Mouse (Mus musculus) retina, embryonic 14.5 days (tissue): ENCODE measurements around the gene Usp11.
"Not testable (repeated sequence)": the region's sequence is repeated elsewhere in the genome, so short reads cannot be mapped to it uniquely, and the experiment has no call there.

Experiments used
- DNase-seq: peaks from one replicate; pipeline ENCODE4 v3.0.0-alpha.2; 2015; ENCODE audit warnings: low spot score

Gene Usp11

DNA sequence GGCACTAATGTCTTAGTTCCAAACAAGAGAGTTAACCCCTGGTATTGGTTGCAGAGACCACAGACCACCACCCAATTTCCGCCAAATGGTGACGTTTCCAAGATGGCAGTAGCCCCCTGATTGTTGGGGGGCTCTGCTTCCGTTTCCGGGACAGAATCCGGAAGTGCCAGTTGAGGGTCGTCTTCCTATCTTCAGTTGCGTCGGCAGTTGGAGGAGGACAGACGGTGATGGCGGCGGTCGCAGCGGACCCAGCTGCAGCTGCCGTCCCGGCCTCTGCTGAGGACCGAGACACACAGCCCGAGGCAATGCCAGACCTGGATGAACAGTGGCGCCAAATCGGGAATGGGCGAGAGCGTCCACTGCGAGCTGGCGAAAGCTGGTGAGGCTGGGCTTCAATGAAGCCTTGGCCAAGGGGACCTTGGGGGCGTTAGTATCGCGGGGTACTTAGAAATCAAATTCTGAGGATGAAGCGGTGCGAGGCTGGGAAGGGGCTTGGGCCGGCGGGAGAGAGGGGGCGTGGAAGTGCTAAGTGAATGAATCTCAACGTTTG is at the start of gene Usp11:
Gene Usp11, plus strand, starts transcription at position 166 of the 550 bp plus-strand sequence.
- peak; percentile 66 for DNase-seq

DNA sequence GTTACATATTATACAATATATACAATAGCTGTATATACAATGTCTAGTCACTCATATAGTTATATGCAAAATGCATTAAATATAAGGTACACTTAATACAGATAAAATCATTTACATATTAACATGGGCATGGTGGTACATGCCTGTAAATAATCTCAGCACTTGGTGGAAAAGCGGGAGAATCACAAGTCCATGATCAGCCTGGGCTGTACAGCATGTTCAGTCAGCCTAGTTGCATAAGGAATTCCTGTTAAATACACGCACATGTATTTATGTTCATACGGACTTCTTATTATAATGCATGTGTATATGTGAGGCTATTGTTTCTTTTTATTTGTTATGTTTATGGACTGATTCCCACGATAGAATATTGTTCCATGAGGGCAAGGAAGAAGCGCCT is 46.1 kb upstream of the Usp11 start:
- no peak for DNase-seq

DNA sequence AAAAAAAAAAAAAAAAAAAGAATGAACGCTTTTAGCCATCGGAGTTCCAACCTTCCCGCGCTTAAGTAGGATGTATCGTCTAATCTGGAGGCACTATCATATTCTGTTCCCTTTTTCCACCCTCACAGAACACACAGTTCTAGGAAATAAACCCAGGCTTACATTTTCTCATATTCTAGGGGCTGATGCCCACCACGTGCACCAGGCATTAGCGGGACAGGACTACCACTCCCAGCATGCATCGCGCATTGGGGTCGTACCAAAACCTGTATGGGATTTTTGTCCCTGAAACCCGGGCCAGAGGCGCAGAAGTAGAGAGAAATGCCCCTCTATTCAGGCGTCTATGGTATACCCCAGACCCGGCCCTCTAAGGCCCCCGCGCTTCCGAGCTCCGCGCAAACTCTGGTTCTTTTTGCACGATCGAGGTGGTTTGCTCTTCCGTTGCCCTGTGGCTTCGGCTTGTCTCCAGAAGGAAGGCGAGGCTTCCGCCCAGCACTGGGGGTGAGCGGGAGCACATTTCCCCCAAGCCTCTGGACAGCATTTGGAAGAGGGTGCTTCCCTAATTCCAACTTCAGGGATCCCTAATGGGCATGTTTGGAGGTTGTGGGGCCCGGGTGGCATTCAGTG is 45.6 kb upstream of the Usp11 start, which contains the start of gene Uba1:
Gene Uba1, plus strand, starts transcription at position 301 of the 627 bp plus-strand sequence.
- peak; percentile 88 for DNase-seq

DNA sequence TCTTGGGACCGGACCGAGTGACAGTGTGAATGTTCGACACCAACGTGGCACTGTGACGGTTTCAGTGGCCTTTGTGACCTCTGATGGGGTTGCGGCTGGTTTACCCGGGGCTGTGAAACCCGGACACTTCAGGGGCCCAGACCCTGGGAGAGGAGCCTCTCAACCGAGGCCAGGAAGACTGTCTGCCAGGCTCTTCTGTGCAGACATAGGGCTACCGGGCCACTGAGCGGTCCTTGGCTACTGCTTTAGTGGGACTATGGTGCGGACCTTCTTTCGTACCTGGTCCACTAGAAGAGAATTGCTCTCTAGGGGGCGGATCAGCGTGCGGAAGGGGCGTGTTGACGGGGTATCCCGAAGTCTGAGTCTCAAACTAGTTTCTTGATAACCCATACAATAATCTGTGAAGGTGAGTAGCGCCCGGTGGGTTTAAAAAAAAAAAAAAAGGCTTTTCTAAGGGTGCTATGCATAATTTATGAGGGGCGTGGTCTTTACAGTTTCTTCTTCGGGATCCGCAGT is 44.8 kb upstream of the Usp11 start:
- DNase-seq, result peak; percentile 18

DNA sequence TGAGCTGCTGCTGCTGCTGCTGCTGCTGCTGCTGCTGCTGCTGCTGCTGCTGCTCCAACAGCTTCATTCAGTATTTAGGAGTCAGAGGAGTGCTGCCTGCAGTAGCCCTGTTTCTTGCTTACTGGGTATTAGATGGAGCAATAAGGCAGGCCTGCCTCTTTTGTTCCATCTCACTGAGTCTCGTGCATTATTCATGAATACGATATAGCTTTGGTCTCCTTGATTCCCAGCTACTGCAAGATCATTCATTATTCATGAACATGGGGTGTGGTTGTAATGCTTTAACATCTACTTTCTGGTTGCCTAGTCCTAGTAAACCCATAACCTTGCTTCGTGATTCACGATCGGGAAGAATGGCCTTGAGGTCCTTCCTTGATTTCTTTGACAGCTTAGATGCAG is 41.4 kb upstream of the Usp11 start:
- DNase-seq, result no peak

DNA sequence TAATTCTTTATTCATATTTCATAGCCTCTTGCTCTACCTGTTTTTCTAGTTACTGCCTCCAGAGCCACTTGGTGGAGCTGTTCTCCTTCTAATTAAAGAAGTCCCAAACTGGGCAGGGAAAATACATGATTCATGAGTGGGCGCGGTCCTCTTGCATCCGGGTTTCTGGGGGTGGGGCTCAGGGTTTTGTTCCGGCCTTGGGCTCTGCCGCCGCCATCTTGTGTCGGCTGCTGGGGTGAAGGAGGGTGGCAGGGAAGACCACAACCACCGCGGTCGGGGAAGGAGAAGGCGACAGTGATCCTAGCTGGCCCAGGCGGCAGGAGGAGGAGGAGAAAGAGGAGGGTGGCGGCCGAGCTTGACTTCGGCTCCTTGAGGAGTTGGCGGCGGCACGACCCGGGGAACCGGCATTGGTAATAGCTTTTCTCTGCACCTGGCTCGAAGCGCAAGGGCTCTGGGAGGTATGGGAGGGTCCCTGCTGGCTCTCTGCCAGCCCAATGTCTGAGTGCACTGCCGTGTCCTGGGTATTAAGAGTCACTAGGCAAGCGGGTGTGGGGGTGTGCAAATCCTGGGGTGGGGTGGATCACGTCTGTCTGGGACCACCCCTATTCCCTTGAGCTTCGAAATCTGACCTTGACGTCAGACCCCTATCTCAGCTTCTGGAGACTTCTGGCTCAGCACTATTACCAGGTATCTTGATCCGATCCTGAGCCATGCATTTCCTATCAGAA is 40.8 kb upstream of the Usp11 start:
- peak; percentile 89 for DNase-seq

DNA sequence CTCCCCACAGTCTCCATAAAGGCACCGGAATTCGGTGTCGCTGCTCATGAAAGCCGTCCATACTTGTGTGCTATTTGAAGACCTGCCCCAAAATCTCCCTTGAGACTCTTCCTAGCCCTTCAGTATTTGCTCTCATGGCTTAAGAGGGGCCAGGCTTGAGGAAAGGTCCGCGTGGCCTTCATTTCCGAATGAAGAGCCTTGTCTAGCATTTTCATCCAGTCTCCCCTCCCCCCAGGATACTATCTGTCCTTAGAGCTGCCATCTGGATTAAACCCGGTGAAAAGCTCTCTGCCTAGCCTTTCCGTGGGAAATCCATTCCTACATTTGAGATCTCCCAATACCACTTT is 40.3 kb upstream of the Usp11 start:
- peak; percentile 9 for DNase-seq

DNA sequence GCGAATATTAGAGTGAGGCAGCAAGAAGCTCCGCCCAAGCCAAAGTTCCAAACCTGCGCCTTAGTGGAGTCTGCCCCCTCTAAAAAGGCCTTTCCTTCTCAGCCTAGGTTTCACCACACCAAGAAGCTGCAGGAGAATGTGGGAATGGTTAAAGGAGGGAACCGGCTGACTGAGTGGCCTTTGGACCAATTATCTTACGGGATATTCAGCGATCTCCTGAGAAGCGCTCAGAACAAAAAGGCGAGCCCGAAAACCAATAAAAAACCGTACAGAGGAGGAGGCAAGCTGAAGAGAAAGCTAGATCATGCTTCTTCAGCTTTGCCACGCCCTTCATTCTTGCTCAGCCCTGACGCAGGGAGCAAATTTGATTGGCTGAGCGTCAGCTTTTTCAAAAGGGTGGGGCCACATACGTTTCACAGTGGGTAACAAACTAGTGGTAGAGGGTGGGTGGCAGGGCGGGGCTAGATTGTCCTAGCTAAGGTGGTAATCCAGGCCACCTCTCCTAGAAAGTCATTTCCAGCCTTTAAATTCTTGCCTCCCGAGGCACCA is 16.1 kb upstream of the Usp11 start, which contains the start of gene Cdk16:
Gene Cdk16, plus strand, starts transcription at position 436 of the 549 bp plus-strand sequence.
- peak; percentile 85 for DNase-seq

DNA sequence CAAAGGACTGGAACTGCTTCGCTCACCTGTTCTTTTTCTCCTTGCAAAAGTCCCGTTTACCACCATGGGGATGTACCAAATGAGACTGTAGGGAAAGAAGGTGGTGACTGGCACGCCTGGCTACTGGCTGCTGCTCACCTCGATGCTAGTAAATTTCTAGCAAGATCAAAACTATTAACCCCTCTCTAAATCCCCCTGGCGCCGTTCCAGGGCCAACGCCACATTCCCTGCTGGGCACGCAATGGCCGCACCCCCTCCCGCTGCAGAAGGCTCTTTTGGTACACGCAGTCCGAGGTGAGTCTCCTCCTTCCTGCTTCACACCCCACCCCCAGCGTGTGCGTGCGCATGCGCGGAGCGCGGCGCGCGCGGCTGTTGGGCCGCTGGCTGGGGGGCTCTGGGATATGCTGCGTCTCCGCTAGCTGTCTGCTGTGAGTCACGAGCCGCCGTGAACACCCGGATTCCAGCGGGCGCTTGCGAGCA is 15.6 kb upstream of the Usp11 start:
- peak; percentile 82 for DNase-seq

DNA sequence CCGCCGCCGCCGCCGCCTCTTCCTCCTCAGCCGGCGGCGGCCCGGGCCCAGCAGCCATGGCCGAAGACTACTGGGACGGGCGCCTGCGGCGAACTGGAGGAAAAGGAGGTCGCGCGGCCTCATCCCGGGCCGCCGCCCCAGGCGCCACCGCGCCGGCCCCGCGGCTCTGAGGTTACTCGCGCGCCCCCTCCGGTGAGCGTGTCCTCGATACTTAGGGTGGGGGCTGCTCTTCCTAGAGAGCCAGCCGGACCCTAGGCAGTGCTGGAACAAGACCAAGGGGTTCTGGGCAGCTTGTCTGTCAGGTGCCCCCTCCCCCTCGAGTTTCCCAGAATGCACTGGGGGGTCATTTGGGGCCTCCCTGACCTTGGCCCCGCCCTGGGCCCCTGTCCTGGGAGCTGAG is 15.1 kb upstream of the Usp11 start:
- DNase-seq, result peak; percentile 75

DNA sequence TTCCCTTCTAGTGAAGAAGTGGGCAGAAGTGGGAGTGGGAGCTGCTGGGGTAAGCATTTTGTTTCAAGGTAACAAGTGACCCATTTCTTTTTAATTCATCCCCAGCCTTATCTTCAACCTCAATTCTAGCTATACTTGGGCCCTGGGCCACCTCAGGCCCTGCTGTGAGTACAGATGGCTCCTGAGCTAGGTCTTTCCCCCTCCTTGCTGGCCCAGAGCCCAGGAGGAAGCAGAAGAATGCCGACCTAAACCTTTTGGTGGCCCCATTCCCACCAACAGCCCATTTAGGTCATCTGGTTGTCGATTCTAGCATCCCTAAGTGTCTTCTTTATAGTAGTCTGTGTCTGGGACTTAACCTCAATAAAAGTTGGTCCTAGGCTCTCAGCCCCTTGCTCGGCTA is 12.1 kb upstream of the Usp11 start:
- DNase-seq, result no peak

DNA sequence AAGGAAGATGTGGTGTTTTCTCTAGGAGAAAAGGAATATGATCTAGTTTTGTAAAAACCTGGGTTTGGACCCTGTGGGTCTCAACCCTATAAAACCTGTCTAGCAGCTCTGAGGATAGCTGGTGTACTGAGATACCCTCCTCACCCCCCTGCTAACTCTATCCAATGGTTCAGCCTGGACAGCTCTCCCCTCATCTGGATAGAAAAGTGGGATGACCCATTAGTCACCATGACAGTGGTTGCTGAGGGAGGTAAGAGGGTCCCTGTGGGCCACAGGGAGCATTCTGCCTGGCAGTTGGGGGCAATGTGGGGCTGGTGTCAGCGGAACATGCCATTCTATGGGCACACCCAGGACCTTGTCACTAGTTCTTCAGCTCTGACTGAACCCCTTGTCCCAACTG is 11.1 kb upstream of the Usp11 start:
- DNase-seq, result no peak

DNA sequence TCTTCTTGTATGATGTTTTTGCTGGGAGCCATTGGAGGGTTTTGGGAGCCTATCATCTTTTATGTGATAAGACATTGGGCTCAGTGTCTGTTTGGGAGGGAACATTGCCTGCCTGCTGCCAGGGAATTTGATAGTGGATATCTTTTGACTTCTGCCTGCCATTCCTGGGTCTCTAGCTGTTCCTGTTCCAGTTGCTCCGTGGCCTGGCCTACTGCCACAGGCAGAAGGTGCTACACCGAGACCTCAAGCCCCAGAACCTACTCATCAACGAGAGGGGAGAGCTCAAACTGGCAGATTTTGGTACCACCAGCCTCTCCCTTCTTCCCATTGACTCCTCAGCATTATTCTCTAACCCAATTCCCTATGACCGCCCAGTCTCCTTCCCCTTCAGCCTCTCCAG is 7.9 kb upstream of the Usp11 start:
- DNase-seq, result no peak

DNA sequence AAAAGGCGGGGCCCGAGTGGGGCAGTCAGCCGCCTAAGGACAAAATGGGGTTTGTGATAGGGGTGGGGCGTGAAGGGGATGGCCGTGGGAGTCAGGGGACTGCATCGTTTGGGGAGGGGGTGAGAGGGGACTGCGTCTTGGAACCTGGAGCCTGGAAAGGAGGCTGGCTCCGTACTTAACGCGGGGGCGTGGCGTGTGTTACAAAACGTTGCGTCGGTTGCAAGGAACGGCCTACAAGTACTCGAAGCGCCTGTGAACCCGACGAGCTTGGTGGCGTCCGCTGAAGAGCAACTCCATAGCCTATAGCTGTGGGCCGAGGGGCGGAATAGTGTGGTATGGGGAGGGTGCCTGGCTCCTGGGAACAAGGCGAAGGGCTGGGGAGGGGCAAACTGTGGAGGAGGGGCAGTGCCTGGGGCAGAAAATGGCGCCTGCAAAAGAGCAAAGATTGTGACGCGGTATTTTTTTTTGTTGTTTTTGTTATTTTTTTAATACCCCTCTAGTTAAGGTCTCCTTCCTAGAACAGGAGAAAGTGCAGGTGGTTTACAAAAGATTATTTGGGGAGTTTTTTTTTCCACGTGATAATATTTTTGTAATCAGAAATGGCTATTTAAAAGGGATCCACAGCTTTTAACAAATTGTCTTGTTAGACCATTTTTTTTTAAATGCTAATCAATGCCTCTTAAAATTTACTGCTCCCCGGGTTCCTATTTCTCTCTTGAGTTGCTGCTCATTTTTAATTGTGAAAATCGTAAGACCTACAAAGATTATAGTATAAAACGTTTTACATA is 783 bp downstream of the Usp11 start:
- DNase-seq, result peak; percentile 76

DNA sequence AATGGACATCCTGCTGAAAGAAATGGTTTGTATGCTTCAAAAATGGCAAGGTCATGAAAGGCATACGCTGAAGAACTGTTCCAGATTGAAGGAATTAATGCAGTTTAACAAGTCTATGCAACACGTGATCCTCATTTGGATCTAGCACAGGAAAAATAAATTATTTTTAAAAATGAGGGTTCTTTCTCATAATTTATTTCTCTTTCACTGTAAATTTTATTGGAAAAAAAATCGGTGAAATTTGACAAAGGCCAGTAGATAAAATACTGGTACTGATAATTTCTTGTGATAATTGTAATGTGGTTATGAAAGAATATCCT is 1.3 kb downstream of the Usp11 start:
- DNase-seq, result no peak

DNA sequence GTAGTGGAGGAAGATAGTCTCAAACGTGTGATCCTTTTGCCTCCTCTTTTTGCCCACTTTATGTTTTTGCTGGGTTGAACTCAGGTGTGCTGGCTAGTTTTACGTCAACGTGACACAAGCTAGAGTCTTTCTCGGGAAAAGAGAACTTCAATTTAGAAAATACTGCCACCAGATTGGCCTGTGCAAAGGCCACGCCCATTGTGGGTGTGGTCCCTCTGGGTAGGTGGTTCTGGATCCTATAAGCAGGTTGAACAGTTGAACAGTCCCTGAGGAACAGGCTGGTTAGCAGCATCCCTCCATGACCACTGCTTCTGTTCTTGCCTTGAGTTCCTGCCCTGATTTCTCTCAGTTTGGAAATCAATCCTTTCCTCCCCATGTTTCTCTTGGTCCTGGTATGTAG is 25.0 kb downstream of the Usp11 start:
- no peak for DNase-seq

DNA sequence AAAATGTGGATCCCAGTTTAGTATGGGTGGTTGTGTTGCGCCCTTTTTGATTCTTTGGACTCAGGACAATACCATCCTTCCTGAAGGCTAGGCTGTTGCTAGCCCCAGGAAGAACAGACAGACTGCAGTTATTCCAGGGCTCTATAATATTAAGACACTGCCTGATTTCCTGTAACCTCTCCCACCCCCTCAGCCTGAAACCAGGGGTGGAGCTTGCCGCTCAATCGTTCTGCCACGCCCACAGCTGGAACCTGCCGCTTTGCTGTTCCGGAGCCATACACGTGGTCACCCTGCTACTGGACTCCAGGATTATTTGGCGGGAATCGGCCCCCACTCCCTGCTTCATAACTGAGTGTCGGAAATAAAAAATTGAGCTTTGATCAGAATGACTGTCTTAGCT is 26.3 kb downstream of the Usp11 start:
- DNase-seq, result not testable (repeated sequence)

DNA sequence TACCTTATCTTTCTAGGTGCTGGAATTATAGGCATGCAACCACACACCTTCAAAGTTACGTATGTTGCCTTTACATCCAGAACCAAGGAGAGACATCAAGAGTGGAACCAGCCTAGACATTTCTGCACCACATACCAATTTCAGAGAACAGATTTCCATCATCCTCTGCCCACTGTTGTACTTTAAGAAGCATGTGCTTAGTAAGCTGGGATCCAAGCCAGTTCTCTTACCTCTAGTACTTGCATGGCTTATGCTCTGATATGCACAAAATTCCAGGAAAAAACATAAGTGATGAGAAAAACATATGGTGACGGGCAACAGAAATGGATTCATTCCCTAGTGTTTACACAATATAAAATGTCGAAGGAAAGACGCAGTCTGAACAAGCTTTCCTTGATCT is 32.8 kb downstream of the Usp11 start:
- no peak for DNase-seq

DNA sequence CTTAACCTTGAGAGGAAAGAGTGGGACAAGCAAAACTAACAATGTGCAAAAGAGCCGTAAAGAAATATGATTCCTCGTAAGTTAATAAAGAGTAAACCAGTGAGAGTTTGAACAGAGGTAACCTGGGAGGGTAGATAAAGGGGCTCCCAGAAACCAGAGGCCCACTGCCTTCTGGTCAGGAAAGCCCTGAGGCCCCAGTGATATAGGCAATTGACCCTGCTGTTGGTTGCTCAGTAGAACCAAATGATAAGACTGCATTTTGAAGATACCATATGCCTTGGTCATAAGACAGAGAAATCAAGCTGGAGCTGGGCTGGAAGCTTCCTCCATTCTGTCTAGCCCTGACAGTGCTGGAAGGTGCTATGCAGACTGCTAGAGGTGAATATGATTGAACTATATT is 45.1 kb downstream of the Usp11 start:
- DNase-seq, result no peak

DNA sequence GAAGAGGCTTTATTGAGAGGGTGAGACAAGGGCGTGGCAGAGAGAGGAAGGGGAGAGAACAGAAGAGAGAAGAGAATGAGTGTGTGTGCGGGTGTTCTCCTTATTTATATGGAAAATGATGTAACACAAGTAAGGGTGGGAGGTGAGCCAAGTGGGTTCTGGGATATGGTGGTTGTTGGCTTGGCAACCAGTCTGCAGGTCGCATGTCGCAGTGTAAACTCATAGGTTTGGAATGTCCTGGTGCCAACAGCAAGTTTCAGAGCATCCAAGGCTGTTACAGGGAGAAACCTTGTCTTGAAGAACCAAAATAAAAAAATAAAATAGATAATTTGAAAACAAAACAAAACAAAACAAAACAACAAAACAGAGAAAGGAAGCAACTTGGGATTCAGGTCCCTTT is 57.5 kb downstream of the Usp11 start:
- no peak for DNase-seq
